Mouse (Mus musculus): Measurements from ENCODE around the gene Klf11. TPM values are rescaled to one million over a fixed set of nuclear protein-coding genes. Genes with fewer than 3 reads are reported as not detected.

Klf11 gene
- polyA plus RNA-seq (2014; fragmentation: Illumina TruSeq; extraction: RNeasy Lipid Tissue Mini Kit (QIAGEN cat#74804); ENCODE audit: low read depth, low replicate concordance): 7.6 TPM

GRCm38 (mm10) chr12:24651063-24651557 is at the start of gene Klf11:
Klf11 (plus strand) TSS chr12:24651274.

GRCm38 (mm10) chr12:24681286-24682023 is 30.4 kb downstream of the Klf11 start, which contains the start of gene Cys1:
Cys1 (minus strand) TSS chr12:24681813.

DNA sequence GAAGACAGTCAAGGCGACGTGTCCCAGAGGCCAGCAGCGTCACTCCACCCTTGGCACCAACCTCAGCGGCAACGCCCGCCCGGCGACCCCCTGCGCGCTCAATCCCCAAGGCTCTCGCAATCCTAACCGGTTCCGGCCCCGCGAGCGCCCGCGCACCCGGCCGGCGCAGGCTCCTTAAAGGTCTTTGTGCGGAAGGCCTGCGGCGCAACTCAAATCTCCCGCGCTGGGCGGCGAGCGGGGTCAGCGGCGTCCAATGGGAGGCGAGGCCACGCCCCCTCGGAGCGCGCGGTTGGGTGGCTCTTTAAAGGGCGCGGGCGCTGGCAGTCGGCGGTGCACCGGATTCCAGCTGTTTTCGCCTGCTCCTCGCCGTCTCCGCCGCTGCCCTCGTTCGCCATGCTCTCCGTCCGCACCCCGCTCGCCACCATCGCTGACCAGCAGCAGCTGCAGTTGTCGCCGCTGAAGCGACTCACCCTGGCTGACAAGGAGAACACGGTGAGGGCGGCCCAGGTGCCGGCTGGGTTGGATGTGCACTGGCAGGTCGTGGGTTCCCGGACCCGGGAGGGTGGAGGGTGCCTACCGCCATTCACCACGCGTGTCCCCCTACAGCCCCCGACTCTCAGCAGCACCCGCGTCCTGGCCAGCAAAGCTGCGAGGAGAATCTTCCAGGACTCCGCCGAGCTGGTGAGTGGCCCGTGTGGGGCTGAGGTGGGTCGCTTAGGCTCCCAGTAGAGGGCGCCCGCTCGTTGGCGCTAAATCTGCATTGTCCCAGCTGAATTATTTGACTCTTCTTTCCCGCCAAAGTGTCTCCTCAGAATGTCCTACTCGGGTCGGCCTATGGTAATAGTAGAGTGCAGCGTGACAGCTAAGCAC is 57.1 kb downstream of the Klf11 start, which contains the start of gene Rrm2:
Rrm2 (plus strand) TSS at position 288 of the 870 bp plus-strand sequence.

Other genes starting within 250 kb of the Klf11 start
- gene Taf1b, start 152.9 kb upstream of the Klf11 start, polyA plus RNA-seq (2014; fragmentation: Illumina TruSeq; extraction: RNeasy Lipid Tissue Mini Kit (QIAGEN cat#74804); ENCODE audit: low read depth, low replicate concordance): 9.9 TPM
- gene Grhl1, start 79.0 kb upstream of the Klf11 start, polyA plus RNA-seq (2014; fragmentation: Illumina TruSeq; extraction: RNeasy Lipid Tissue Mini Kit (QIAGEN cat#74804); ENCODE audit: low read depth, low replicate concordance): 0.98 TPM
- 1.5 TPM for gene Cys1, start 30.5 kb downstream of the Klf11 start, polyA plus RNA-seq (2014; fragmentation: Illumina TruSeq; extraction: RNeasy Lipid Tissue Mini Kit (QIAGEN cat#74804); ENCODE audit: low read depth, low replicate concordance)
- gene Rrm2, start 57.0 kb downstream of the Klf11 start, polyA plus RNA-seq (2014; fragmentation: Illumina TruSeq; extraction: RNeasy Lipid Tissue Mini Kit (QIAGEN cat#74804); ENCODE audit: low read depth, low replicate concordance): 2.5 TPM
- 0.11 TPM for gene Mboat2, start 179.6 kb downstream of the Klf11 start, polyA plus RNA-seq (2014; fragmentation: Illumina TruSeq; extraction: RNeasy Lipid Tissue Mini Kit (QIAGEN cat#74804); ENCODE audit: low read depth, low replicate concordance)

Data from liver, adult 10 weeks (tissue).